Mouse (Mus musculus): Measurements from ENCODE around the gene Hivep3. TPM values are rescaled to one million over a fixed set of nuclear protein-coding genes. Genes with fewer than 3 reads are reported as not detected.
A peak's percentile ranks its signal among the peaks of the same experiment; 100 is the strongest.

The Hivep3 gene
- polyA plus RNA-seq, 1 experiment from 2014 or later: 0.84 TPM

DNA sequence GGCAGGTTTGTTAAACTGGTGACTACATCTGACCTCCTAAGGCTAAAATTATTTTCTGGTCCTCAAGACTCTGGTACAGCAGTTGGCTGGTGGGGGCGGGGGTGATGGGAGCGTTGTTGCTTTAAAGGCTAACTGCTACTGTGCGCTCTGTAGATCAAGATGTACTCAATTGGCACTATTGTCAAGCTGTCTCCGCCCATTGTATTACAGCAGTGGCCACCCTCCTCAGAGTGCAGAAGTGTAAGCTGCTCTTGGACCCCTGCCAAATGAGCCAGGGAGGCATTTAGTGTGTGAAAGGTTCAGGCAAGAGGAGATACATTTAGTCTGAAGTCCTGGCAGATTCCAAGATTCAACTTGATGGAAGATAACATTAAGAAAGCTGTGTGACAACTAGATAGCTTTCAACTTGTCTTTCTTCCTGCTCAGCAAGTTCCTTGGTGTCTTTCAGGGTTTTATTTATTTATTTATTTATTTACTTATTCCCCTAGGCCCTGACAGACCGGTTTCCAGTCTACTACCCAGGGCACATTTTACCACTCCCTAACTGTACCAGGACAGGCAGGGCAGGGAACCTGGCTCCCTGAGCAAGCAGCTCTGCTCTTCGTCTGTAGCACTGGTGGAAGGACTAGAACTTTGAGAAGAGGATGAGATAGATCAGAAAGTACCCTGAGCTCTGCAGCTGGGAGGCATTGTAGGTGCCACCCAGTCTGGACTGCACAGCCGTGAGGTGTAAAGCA is 83.2 kb downstream of the Hivep3 start:
- H3K4me2 ChIP-seq: no peak overlapping the region

DNA sequence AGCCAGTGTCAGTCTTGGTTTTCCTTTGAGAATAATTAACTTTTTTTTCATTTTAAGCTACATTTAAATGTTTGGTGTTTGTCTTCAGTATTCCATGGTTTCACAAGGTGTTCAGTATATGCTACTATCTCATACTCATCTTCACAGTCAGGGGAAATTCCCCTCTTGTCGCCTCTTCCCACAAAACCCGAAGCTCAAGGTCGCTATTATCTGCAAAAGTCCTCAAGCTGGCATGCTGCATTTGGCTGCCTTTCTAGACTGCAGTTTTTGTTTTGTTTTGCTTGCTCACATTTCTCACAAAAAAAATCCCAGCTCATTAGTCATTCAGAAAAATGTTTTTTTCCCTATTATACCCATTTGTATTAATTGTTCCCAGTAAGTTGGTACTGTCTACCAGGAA is 92.4 kb downstream of the Hivep3 start:
- no peaks in the 10 kb centered on the region for H3K27me3 ChIP-seq
- H3K36me3 ChIP-seq: no peaks in the 10 kb centered on the region
- H3K9me3 ChIP-seq: no peaks in the 10 kb centered on the region
- H3K4me2 ChIP-seq: no peak overlapping the region
- no peaks in the 10 kb centered on the region for H3K4me1 ChIP-seq (replicated peaks)
- H3K27ac ChIP-seq: no peak overlapping the region
- H3K4me3 ChIP-seq (replicated peaks): no peak overlapping the region
- 82% methylated on average over 3 of the region's 3 CpGs for WGBS
- no peak overlapping the region for H3K9ac ChIP-seq (replicated peaks)
- no peak for ATAC-seq (ENCODE audit: insufficient number of reproducible peaks, insufficient read depth, low FRiP score, low TSS enrichment, low read depth)

More for the DNA sequence above, 83.2 kb downstream of the Hivep3 start:
- peaks cover 15% of the 10 kb centered on the region for H3K4me1 ChIP-seq (replicated peaks)
- no peaks in the 10 kb centered on the region for H3K9me3 ChIP-seq
- H3K4me3 ChIP-seq (replicated peaks): no peak overlapping the region
- peaks cover 54% of the 10 kb centered on the region for H3K27me3 ChIP-seq
- no peak overlapping the region for H3K9ac ChIP-seq (replicated peaks)
- no peaks in the 10 kb centered on the region for H3K36me3 ChIP-seq
- ATAC-seq (ENCODE audit: insufficient number of reproducible peaks, insufficient read depth, low FRiP score, low TSS enrichment, low read depth): 0 out of 2 replicates have a peak, but pooled peaks have one; percentile 42
- no peak overlapping the region for H3K27ac ChIP-seq
- WGBS: 57% methylated on average over 7 of the region's 7 CpGs

DNA sequence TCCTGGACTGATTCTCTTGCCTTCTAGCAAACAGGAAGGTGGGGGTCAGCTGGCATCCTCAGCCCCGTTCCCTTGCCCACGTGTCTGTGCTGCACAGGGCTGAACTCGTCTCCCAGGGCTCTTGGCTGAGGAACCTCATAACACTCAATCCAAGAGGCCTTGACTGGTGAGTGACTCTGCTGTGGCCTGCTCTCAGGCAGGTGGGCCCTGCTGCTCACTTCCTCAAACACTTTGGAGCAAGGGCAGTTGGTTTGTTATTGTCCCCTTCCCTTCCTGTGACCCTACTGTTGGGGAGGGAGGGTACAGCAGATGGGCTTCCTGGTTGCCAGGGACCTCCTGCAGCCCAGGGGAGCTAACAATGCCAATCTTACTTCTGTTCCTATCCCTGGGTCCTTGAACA is 94.8 kb downstream of the Hivep3 start:
- WGBS: 77% methylated on average over 3 of the region's 3 CpGs
- H3K27me3 ChIP-seq: no peaks in the 10 kb centered on the region
- no peak for ATAC-seq (ENCODE audit: insufficient number of reproducible peaks, insufficient read depth, low FRiP score, low TSS enrichment, low read depth)

DNA sequence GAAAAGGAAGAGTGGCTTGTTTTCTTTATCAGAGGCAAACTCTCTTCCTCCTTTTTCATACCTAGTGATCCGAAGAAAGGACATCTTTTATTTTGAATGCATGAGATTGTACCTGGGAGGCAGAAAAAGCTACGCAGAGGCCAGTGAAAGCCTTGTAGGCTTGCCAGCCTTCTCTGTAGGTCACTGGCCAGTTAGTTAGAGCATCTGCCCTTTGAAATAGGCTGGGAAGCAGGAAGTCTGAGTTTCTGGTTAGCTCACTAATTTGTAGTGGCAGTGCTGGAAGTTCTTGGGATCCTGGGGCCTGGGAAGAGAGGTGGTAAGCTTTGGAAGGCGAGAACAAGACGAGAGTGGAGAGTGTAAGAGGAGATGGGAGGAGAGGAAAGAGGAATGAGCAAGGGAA is 95.4 kb downstream of the Hivep3 start:
- H3K4me1 ChIP-seq (replicated peaks): no peaks in the 10 kb centered on the region
- no peak for ATAC-seq (ENCODE audit: insufficient number of reproducible peaks, insufficient read depth, low FRiP score, low TSS enrichment, low read depth)
- H3K9ac ChIP-seq (replicated peaks): no peak overlapping the region
- H3K4me2 ChIP-seq: no peak overlapping the region
- H3K27ac ChIP-seq: no peak overlapping the region
- no peaks in the 10 kb centered on the region for H3K27me3 ChIP-seq
- no peaks in the 10 kb centered on the region for H3K36me3 ChIP-seq
- no peak overlapping the region for H3K4me3 ChIP-seq (replicated peaks)
- 75% methylated on average over 4 of the region's 4 CpGs for WGBS
- H3K9me3 ChIP-seq: no peaks in the 10 kb centered on the region

More for the DNA sequence above, 94.8 kb downstream of the Hivep3 start:
- Histone ChIP-seq H3K27ac (no peak overlapping the region), H3K9ac (replicated peaks) (no peak overlapping the region), H3K4me1 (replicated peaks) (no peaks in the 10 kb centered on the region), H3K4me2 (no peak overlapping the region), H3K9me3 (no peaks in the 10 kb centered on the region), H3K36me3 (no peaks in the 10 kb centered on the region), H3K4me3 (replicated peaks) (no peak overlapping the region)

DNA sequence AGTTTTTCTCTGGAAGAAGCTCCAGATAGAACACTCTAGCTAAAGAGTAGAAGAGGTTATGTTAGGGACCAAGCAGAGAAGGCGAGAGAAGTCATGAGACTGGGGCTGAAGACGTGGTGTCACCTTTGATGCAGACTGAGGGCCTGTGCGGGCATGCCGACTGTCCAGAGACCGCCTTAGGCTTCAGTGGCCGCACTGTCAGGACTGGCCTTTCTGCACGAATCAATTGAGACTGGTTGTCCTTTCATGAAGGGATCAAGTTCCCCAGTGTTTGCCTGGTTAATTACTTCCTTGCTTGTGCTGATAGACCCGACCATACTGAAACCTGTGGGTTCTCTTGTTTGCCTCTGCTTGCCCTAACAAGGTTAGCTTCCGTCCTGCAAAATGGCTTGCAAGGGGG is 99.7 kb downstream of the Hivep3 start:
- no peaks in the 10 kb centered on the region for H3K27me3 ChIP-seq
- no peaks in the 10 kb centered on the region for H3K9me3 ChIP-seq
- WGBS: 64% methylated on average over 9 of the region's 9 CpGs
- H3K9ac ChIP-seq (replicated peaks): no peak overlapping the region
- H3K4me3 ChIP-seq (replicated peaks): no peak overlapping the region
- H3K36me3 ChIP-seq: no peaks in the 10 kb centered on the region
- no peak overlapping the region for H3K4me2 ChIP-seq
- ATAC-seq (ENCODE audit: insufficient number of reproducible peaks, insufficient read depth, low FRiP score, low TSS enrichment, low read depth): no peak
- no peak overlapping the region for H3K27ac ChIP-seq
- no peaks in the 10 kb centered on the region for H3K4me1 ChIP-seq (replicated peaks)

DNA sequence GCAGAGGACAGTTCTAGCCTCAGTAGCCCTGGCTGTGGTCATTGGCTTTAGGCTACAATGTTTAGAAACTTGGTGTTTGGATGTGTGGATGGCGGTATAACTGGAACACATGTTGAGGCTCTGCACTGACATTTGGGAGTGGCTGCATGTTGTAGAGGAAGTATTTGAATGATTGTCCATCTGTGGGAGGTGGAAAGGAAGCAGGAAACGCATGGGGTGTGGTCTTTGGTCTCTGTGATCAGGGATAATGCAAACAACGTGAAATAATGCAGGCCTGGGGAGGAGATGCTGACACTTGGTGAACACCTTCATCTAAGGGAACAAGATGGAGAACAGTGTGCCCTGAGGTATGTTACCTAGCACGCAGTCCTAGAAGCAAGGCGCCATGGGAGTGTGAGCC is 100.3 kb downstream of the Hivep3 start:
- no peak for ATAC-seq (ENCODE audit: insufficient number of reproducible peaks, insufficient read depth, low FRiP score, low TSS enrichment, low read depth)
- Histone ChIP-seq H3K4me3 (replicated peaks) (no peak overlapping the region), H3K36me3 (no peaks in the 10 kb centered on the region), H3K27ac (no peak overlapping the region), H3K9ac (replicated peaks) (no peak overlapping the region), H3K4me1 (replicated peaks) (no peaks in the 10 kb centered on the region), H3K27me3 (no peaks in the 10 kb centered on the region), H3K9me3 (no peaks in the 10 kb centered on the region), H3K4me2 (no peak overlapping the region)
- WGBS: 75% methylated on average over 5 of the region's 5 CpGs

DNA sequence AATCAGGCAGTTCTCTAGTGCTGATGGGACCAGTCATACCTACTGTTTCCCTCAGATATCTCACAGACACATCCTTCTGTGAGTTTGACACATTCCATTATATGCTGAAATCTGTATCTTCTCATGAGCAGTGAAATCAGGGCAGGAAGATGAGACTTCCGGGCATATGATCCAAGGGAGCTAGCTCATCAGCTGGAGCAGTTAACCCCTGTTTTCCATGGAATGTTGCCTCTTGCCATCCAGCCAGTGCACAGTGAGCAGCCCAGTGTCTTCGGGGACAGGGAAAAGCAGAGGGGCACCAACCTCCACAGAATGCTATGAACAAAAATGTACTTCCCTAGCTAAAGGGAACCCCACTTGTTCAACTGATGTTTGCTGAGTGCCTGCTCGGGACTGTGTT is 102.6 kb downstream of the Hivep3 start:
- Histone ChIP-seq H3K9ac (replicated peaks) (no peak overlapping the region), H3K36me3 (no peaks in the 10 kb centered on the region), H3K27me3 (no peaks in the 10 kb centered on the region), H3K27ac (no peak overlapping the region), H3K4me2 (no peak overlapping the region), H3K4me3 (replicated peaks) (no peak overlapping the region), H3K4me1 (replicated peaks) (no peaks in the 10 kb centered on the region), H3K9me3 (no peaks in the 10 kb centered on the region)
- WGBS: 83% methylated on average over 3 of the region's 3 CpGs
- no peak for ATAC-seq (ENCODE audit: insufficient number of reproducible peaks, insufficient read depth, low FRiP score, low TSS enrichment, low read depth)

DNA sequence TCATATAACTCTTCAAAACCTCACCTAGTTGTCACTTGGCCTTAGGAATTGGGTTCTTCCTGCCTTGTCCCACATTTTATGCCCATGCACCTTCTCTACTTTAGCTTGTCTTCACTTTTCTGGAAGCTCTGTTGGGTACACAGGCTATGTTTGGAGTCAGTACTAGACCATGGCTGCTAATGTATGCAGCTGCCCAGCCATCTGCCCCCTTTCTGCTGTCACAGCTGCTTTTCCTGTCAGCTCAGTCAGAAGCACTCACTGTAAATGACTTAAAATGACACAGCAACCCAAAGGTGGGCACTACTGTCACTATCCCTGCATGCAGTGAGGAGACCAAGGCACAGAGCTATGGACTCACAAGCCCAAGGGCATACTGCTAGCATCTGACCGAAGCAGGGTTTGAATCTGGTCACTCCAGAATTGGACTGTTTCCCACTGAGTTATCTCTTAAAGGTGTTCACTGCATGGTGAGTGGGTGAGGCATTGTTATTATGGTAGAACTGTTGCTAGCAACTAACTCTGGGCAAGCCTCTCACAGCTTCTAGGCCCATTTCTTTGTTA is 104.0 kb downstream of the Hivep3 start:
- Histone ChIP-seq H3K27ac (no peak overlapping the region), H3K36me3 (no peaks in the 10 kb centered on the region), H3K4me1 (replicated peaks) (no peaks in the 10 kb centered on the region), H3K9ac (replicated peaks) (no peak overlapping the region), H3K4me2 (no peak overlapping the region), H3K4me3 (replicated peaks) (no peak overlapping the region), H3K9me3 (no peaks in the 10 kb centered on the region), H3K27me3 (no peaks in the 10 kb centered on the region)
- ATAC-seq (ENCODE audit: insufficient number of reproducible peaks, insufficient read depth, low FRiP score, low TSS enrichment, low read depth): no peak
- WGBS: 89% methylated on average over 1 of the region's 1 CpGs

DNA sequence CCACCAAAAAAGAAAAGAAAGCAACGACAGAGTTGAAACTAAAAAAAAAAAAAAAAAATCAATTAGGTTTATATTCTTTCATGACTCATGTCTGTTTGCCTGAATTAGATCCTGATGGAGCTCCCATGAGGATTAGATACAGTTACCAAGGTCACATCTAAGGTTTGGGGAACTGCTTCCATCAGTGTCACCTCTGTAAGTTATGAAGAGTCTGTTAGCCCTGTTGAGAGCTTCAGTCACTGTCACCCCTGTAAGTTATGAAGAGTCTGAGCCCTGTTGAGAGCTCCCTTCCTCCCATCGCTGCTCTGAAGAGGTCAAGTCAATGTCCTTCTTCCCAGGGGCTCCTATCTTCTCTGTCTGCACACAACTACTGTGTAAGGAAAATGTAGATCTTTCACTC is 104.7 kb downstream of the Hivep3 start:
- no peak for ATAC-seq (ENCODE audit: insufficient number of reproducible peaks, insufficient read depth, low FRiP score, low TSS enrichment, low read depth)
- Histone ChIP-seq H3K27me3 (no peaks in the 10 kb centered on the region; the same call in 1 of the 2 replicates), H3K4me3 (replicated peaks) (no peak overlapping the region), H3K9me3 (no peaks in the 10 kb centered on the region), H3K9ac (replicated peaks) (no peak overlapping the region), H3K27ac (no peak overlapping the region), H3K36me3 (no peaks in the 10 kb centered on the region), H3K4me2 (no peak overlapping the region), H3K4me1 (replicated peaks) (no peaks in the 10 kb centered on the region)
- WGBS: 86% methylated on average over 2 of the region's 2 CpGs

DNA sequence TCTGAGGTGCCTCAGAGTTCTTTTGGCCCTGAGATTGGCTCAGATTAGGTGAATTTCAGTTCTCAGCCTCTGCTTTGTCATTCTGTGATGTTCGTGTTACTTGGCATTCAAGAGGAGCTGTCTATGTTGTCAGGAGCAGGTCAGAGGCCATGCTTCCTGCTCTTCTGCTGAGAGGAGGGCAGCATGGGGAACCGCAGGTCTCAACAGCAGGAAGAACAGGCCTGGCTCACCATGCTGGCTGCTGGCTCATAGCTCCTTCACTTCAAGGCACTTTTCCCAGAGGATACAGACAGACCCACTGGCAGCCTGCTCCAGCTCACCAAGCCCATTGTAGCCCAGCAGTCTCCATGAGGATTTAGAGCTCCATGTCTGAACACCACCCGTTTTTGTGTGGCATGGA is 109.7 kb downstream of the Hivep3 start:
- no peak overlapping the region for H3K27ac ChIP-seq
- H3K36me3 ChIP-seq: no peaks in the 10 kb centered on the region
- H3K9ac ChIP-seq (replicated peaks): no peak overlapping the region
- H3K4me1 ChIP-seq (replicated peaks): no peaks in the 10 kb centered on the region
- H3K27me3 ChIP-seq: no peaks in the 10 kb centered on the region; the same call in 1 of the 2 replicates
- H3K4me3 ChIP-seq (replicated peaks): no peak overlapping the region
- no peak for ATAC-seq (ENCODE audit: insufficient number of reproducible peaks, insufficient read depth, low FRiP score, low TSS enrichment, low read depth)
- 68% methylated on average over 3 of the region's 3 CpGs for WGBS
- H3K4me2 ChIP-seq: no peak overlapping the region
- no peaks in the 10 kb centered on the region for H3K9me3 ChIP-seq

DNA sequence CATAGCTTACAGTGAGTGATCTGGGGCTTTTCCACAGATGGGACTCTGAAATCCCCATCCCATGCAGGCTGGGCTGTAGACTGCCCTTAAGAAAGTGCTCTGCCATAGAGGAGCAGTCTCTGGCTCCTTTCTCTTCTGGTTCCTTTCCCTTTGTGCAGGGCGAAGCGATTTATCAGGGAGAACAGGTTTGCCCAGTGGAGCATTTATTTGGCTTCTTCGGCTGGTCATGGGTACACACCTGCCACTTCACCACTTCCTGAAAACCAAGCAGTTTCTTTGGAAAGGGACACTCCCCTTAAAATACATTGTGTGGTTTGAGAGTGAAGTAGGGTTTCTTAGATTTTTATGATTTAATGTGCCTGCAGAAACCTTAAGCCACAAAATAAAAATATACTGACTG is 110.7 kb downstream of the Hivep3 start:
- no peaks in the 10 kb centered on the region for H3K4me1 ChIP-seq (replicated peaks)
- H3K27ac ChIP-seq: no peak overlapping the region
- no peak overlapping the region for H3K4me3 ChIP-seq (replicated peaks)
- 66% methylated on average over 3 of the region's 3 CpGs for WGBS
- no peak overlapping the region for H3K9ac ChIP-seq (replicated peaks)
- no peaks in the 10 kb centered on the region for H3K36me3 ChIP-seq
- H3K27me3 ChIP-seq: no peaks in the 10 kb centered on the region; the same call in 1 of the 2 replicates
- H3K4me2 ChIP-seq: no peak overlapping the region
- no peaks in the 10 kb centered on the region for H3K9me3 ChIP-seq
- no peak for ATAC-seq (ENCODE audit: insufficient number of reproducible peaks, insufficient read depth, low FRiP score, low TSS enrichment, low read depth)

All from limb, embryonic 12.5 days (tissue).